Mouse (Mus musculus): ENCODE data around the gene Ilf3.
A peak's percentile ranks its signal among the peaks of the same experiment; 100 is the strongest.

Gene Ilf3

DNA sequence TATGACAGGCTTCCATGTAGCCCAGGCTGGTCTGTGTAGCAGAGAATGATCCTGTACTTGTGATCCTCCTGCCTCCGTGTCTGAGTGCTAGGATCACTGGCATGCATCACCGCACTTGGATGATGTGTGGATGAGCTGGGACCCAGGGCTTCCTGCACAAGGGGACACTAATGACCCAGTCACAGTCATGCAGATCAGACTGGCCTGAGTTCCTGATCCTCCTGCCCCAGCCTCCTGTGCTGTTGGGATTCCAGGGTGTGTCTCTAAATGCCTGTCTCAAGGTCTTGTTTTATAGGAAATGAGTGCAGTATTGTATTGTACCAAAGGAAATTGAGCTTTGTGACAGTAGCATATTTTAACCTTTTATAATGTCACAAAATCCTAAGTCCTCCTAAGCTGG, 50.2 kb downstream of the Ilf3 start:
- Histone ChIP-seq H3K36me3 (ENCODE audit: insufficient read depth, low read length) (peaks cover 87% of the 10 kb centered on the region), H3K9me3 (ENCODE audit: low read length) (no peaks in the 10 kb centered on the region), H3K27me3 (ENCODE audit: insufficient read depth, low read length) (no peaks in the 10 kb centered on the region), H3K4me1 (replicated peaks; ENCODE audit: low read depth, low read length) (peaks cover 76% of the 10 kb centered on the region), H3K4me3 (replicated peaks; ENCODE audit: low read length) (0 out of 2 replicates have a peak overlapping the region, but pooled peaks have one; percentile 32)
- no peak for TF ChIP-seq POU5F1 (IDR thresholded peaks at IDR 0.05; ENCODE audit: borderline replicate concordance, low read length)
- no peak for TF ChIP-seq NANOG (IDR thresholded peaks at IDR 0.05; ENCODE audit: borderline replicate concordance, low read length)
- no peak for TF ChIP-seq CTCF (conservative IDR thresholded peaks at IDR 0.05; ENCODE audit: low read length)

DNA sequence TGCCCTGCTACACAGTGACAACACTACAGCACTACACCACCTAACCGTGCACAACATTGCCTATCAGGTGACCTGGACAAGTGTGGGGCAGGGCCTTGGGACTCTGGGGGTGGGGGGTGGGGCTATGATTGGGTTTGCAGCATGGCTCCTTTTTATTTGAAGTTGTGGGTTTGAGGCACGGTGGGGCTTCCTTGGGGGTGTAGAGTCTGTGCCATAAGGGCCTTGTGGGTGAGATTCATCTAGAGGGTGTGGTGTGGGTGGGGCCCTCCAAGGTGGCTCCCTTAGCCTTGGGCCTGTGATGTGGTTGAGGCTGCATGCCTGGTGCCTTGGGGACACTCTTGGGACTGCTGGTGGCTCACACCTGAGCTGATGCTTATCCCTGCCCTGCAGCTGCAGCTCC, 52.0 kb downstream of the Ilf3 start:
- H3K27me3 ChIP-seq (ENCODE audit: insufficient read depth, low read length) = no peaks in the 10 kb centered on the region
- no peaks in the 10 kb centered on the region for H3K9me3 ChIP-seq (ENCODE audit: low read length)
- peaks cover 73% of the 10 kb centered on the region for H3K4me1 ChIP-seq (replicated peaks; ENCODE audit: low read depth, low read length)
- H3K4me3 ChIP-seq (replicated peaks; ENCODE audit: low read length) = peak overlapping the region; percentile 24; the same call in 1 of the 2 replicates
- TF ChIP-seq CTCF (conservative IDR thresholded peaks at IDR 0.05; ENCODE audit: low read length) = no peak
- no peak for TF ChIP-seq NANOG (IDR thresholded peaks at IDR 0.05; ENCODE audit: borderline replicate concordance, low read length)
- no peak for TF ChIP-seq POU5F1 (IDR thresholded peaks at IDR 0.05; ENCODE audit: borderline replicate concordance, low read length)
- H3K36me3 ChIP-seq (ENCODE audit: insufficient read depth, low read length) = peaks cover 73% of the 10 kb centered on the region

- TF ChIP-seq CTCF (conservative IDR thresholded peaks at IDR 0.05; ENCODE audit: low read length) = no peak
- Histone ChIP-seq H3K4me3 (replicated peaks; ENCODE audit: low read length) (peak within 1 kb of the TSS; percentile 96), H3K9me3 (ENCODE audit: low read length) (no peaks in the 10 kb centered on the region), H3K36me3 (ENCODE audit: insufficient read depth, low read length) (peaks cover 41% of the 10 kb centered on the region), H3K27me3 (ENCODE audit: insufficient read depth, low read length) (no peaks in the 10 kb centered on the region), H3K4me1 (replicated peaks; ENCODE audit: low read depth, low read length) (peaks cover 74% of the 10 kb centered on the region)
Observed at GRCm38 (mm10) chr9:21424631-21425555, 57.2 kb downstream of the Ilf3 start, which contains the start of gene Dnm2. Gene Dnm2, plus strand, starts transcription at chr9:21424908.

DNA sequence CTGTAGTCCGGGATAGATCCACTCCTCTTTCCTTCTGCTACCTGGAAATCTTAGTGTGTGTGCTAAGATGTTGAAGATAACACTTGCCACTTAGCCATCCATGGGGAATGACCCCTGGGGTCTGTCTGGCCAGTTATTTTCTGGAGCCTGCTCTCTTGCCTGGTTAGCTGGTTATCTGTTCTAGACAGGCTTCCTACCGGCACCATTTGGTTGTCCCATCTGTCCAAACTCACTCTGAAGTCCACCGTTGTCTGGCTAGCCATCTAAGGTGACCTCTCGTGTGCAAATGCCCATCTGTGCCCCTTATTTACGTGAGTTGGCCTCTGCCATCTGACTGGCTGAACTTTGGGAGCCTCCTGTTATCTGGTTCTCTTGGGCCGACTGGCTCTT, 57.9 kb downstream of the Ilf3 start:
- H3K9me3 ChIP-seq (ENCODE audit: low read length) = no peaks in the 10 kb centered on the region
- peak overlapping the region; percentile 96 for H3K4me3 ChIP-seq (replicated peaks; ENCODE audit: low read length)
- no peak for TF ChIP-seq CTCF (conservative IDR thresholded peaks at IDR 0.05; ENCODE audit: low read length)
- TF ChIP-seq POU5F1 (IDR thresholded peaks at IDR 0.05; ENCODE audit: borderline replicate concordance, low read length) = no peak
- TF ChIP-seq NANOG (IDR thresholded peaks at IDR 0.05; ENCODE audit: borderline replicate concordance, low read length) = no peak
- H3K4me1 ChIP-seq (replicated peaks; ENCODE audit: low read depth, low read length) = peaks cover 74% of the 10 kb centered on the region
- peaks cover 40% of the 10 kb centered on the region for H3K36me3 ChIP-seq (ENCODE audit: insufficient read depth, low read length)
- H3K27me3 ChIP-seq (ENCODE audit: insufficient read depth, low read length) = no peaks in the 10 kb centered on the region

- peaks cover 74% of the 10 kb centered on the region for H3K4me1 ChIP-seq (replicated peaks; ENCODE audit: low read depth, low read length)
- H3K9me3 ChIP-seq (ENCODE audit: low read length) = no peaks in the 10 kb centered on the region
- H3K27me3 ChIP-seq (ENCODE audit: insufficient read depth, low read length) = no peaks in the 10 kb centered on the region
- peak overlapping the region; percentile 96 for H3K4me3 ChIP-seq (replicated peaks; ENCODE audit: low read length)
- TF ChIP-seq POU5F1 (IDR thresholded peaks at IDR 0.05; ENCODE audit: borderline replicate concordance, low read length) (no peak), CTCF (conservative IDR thresholded peaks at IDR 0.05; ENCODE audit: low read length) (no peak), NANOG (IDR thresholded peaks at IDR 0.05; ENCODE audit: borderline replicate concordance, low read length) (no peak)
- H3K36me3 ChIP-seq (ENCODE audit: insufficient read depth, low read length) = peaks cover 35% of the 10 kb centered on the region
Observed at GRCm38 (mm10) chr9:21426013-21426412, 58.3 kb downstream of the Ilf3 start.

DNA sequence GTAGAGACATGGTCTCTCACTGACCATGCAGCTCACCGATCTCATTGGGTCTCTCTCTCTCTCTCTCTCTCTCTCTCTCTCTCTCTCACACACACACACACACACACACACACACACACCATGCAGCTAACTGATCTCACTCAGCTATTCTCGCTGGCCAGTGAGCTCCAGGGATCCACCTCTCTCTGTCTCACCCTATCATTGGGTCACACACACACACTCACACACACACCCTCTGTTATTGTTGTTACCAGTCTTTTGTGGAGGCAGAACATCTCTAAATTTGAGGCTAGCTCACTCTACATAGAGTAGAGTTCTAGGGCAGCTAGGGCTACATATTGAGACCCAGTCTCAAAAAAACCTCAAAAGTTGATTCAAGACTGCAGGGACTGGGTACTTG, 58.9 kb downstream of the Ilf3 start:
- TF ChIP-seq CTCF (conservative IDR thresholded peaks at IDR 0.05; ENCODE audit: low read length) (no peak), NANOG (IDR thresholded peaks at IDR 0.05; ENCODE audit: borderline replicate concordance, low read length) (no peak), POU5F1 (IDR thresholded peaks at IDR 0.05; ENCODE audit: borderline replicate concordance, low read length) (no peak)
- H3K9me3 ChIP-seq (ENCODE audit: low read length) = no peaks in the 10 kb centered on the region
- peaks cover 30% of the 10 kb centered on the region for H3K36me3 ChIP-seq (ENCODE audit: insufficient read depth, low read length)

GRCm38 (mm10) chr9:21427773-21428172, 60.1 kb downstream of the Ilf3 start:
- no peaks in the 10 kb centered on the region for H3K9me3 ChIP-seq (ENCODE audit: low read length)
- TF ChIP-seq POU5F1 (IDR thresholded peaks at IDR 0.05; ENCODE audit: borderline replicate concordance, low read length) = no peak
- no peak for TF ChIP-seq CTCF (conservative IDR thresholded peaks at IDR 0.05; ENCODE audit: low read length)
- TF ChIP-seq NANOG (IDR thresholded peaks at IDR 0.05; ENCODE audit: borderline replicate concordance, low read length) = no peak
- H3K4me1 ChIP-seq (replicated peaks; ENCODE audit: low read depth, low read length) = peaks cover 76% of the 10 kb centered on the region
- H3K36me3 ChIP-seq (ENCODE audit: insufficient read depth, low read length) = peaks cover 17% of the 10 kb centered on the region; the same call in 1 of the 2 replicates
- no peaks in the 10 kb centered on the region for H3K27me3 ChIP-seq (ENCODE audit: insufficient read depth, low read length)
- H3K4me3 ChIP-seq (replicated peaks; ENCODE audit: low read length) = no peak overlapping the region

More for the DNA sequence above, 58.9 kb downstream of the Ilf3 start:
- H3K4me1 ChIP-seq (replicated peaks; ENCODE audit: low read depth, low read length) = peaks cover 74% of the 10 kb centered on the region
- H3K27me3 ChIP-seq (ENCODE audit: insufficient read depth, low read length) = no peaks in the 10 kb centered on the region
- H3K4me3 ChIP-seq (replicated peaks; ENCODE audit: low read length) = no peak overlapping the region

GRCm38 (mm10) chr9:21428178-21428577, 60.5 kb downstream of the Ilf3 start:
- no peaks in the 10 kb centered on the region for H3K27me3 ChIP-seq (ENCODE audit: insufficient read depth, low read length)
- H3K36me3 ChIP-seq (ENCODE audit: insufficient read depth, low read length) = peaks cover 16% of the 10 kb centered on the region; the same call in 1 of the 2 replicates
- TF ChIP-seq POU5F1 (IDR thresholded peaks at IDR 0.05; ENCODE audit: borderline replicate concordance, low read length) = no peak
- TF ChIP-seq NANOG (IDR thresholded peaks at IDR 0.05; ENCODE audit: borderline replicate concordance, low read length) = no peak
- TF ChIP-seq CTCF (conservative IDR thresholded peaks at IDR 0.05; ENCODE audit: low read length) = no peak

More at GRCm38 (mm10) chr9:21428178-21428577, 60.5 kb downstream of the Ilf3 start:
- no peak overlapping the region for H3K4me3 ChIP-seq (replicated peaks; ENCODE audit: low read length)
- no peaks in the 10 kb centered on the region for H3K9me3 ChIP-seq (ENCODE audit: low read length)
- peaks cover 79% of the 10 kb centered on the region for H3K4me1 ChIP-seq (replicated peaks; ENCODE audit: low read depth, low read length)
